Mouse (Mus musculus): ENCODE results near the gene Lhfpl3.

Lhfpl3 gene

GRCm38 (mm10) chr5:23154439-23154838 lies 408.6 kb downstream of the Lhfpl3 start:
- no peak for DNase-seq

- peak; percentile 10 for DNase-seq
Measured at GRCm38 (mm10) chr5:23165947-23166350, 420.1 kb downstream of the Lhfpl3 start.

DNA sequence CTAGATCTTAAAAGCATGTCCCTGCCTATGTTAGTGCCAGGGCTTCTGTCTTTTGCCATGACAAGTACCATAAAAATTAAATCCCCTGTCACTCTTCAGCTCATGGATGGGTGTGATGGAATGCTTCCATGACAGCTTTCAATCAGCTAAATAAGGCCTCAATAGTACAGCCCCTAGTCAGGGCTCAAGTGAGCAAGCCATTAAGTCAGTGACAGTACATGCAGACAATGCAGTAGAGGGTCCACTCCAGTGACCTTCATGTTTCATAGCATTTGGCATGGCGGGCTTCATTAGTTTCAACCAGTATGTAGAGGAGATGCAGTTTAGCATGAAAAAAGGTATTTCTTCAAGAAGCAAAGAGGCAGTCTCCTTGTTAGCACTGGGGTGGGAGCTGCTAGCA lies 420.8 kb downstream of the Lhfpl3 start:
- no peak for DNase-seq

GRCm38 (mm10) chr5:23189633-23190032 lies 443.8 kb downstream of the Lhfpl3 start:
- no peak for DNase-seq

GRCm38 (mm10) chr5:23196879-23197278 lies 451.0 kb downstream of the Lhfpl3 start:
- DNase-seq = no peak

GRCm38 (mm10) chr5:23213086-23213485 lies 467.2 kb downstream of the Lhfpl3 start:
- DNase-seq = no peak

GRCm38 (mm10) chr5:23214646-23215045 lies 468.8 kb downstream of the Lhfpl3 start:
- DNase-seq = no peak

DNA sequence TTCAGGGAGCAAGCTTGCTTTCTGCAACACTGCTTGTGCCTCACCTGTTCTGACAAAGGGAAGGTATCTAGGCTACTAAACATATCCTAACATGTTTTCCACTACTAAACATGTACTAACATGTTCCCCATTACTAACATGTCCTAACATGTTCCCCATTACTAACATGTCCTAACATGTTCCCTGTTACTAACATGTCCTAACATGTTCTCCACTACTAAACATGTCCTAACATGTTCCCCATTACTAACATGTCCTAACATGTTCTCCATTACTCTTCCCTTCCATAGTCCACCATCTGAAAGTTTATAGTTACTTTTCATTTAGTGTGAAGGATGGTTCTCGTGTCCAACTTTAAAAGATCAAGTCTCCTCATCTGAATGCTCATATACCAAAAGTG lies 473.8 kb downstream of the Lhfpl3 start:
- DNase-seq = no peak

- peak; percentile 86 for DNase-seq
Measured at GRCm38 (mm10) chr5:23224759-23225536, 479.1 kb downstream of the Lhfpl3 start.

- DNase-seq = no peak
Measured at GRCm38 (mm10) chr5:23225621-23226020, 479.8 kb downstream of the Lhfpl3 start.

DNA sequence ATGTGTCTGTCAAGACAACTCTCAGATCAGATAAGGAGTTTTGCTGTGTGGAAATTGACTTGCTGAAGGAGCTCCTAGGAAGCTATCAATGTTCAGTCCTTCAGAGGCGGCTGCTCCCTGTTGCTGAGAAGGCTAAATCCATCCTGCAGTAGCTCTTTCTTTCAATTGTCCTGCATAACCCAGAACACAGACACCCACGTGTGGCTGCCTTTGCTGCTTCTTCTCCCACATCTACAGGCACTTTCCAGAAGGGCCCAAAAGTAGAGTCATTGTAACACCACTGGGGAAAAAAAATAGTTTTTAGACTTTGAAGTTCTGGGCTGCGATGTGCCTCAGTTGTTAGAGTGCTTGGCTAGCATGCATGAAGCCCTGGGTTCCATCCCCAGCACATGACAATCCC lies 480.9 kb downstream of the Lhfpl3 start:
- no peak for DNase-seq

DNA sequence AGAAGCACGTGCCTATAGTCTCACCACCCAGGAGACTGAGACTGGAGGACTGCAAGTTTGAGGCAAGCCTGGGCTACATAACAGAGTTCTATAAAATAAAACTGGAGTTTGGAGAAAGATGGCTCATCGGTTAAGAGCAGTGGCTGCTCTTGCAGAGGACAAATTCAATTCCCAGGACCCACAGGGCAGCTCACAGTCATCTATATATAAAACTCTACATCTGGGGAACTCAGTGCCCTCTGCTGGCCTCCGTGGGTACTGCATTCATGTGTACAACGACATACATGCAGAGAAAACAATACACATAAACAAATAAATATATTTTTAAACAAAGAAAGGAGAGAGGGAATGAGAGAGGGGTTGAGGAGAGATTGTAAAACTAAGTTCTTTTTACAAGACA lies 501.1 kb downstream of the Lhfpl3 start:
- peak; percentile 41 for DNase-seq

DNA sequence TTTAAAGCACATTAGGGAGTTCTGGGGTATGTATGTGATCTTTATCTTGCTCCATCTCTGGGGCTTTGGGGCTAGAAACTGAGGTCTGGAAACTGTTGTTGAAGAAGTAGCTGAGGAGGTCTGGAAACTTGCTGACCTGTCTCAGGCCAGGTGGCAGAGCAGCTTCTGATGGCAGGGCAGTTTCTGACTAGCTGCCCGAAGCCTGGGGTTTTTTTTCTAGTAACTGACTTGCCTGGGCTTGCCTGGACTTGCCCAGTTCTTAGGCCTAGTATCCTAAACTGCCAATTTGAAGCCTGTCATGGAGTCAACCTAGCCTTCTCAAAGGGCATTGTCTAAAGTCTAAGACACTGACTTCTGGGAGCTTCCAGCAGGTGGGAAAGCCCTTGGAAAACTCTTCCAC lies 501.9 kb downstream of the Lhfpl3 start:
- no peak for DNase-seq

- no peak for DNase-seq
Measured at GRCm38 (mm10) chr5:23248303-23248702, 502.4 kb downstream of the Lhfpl3 start.

DNA sequence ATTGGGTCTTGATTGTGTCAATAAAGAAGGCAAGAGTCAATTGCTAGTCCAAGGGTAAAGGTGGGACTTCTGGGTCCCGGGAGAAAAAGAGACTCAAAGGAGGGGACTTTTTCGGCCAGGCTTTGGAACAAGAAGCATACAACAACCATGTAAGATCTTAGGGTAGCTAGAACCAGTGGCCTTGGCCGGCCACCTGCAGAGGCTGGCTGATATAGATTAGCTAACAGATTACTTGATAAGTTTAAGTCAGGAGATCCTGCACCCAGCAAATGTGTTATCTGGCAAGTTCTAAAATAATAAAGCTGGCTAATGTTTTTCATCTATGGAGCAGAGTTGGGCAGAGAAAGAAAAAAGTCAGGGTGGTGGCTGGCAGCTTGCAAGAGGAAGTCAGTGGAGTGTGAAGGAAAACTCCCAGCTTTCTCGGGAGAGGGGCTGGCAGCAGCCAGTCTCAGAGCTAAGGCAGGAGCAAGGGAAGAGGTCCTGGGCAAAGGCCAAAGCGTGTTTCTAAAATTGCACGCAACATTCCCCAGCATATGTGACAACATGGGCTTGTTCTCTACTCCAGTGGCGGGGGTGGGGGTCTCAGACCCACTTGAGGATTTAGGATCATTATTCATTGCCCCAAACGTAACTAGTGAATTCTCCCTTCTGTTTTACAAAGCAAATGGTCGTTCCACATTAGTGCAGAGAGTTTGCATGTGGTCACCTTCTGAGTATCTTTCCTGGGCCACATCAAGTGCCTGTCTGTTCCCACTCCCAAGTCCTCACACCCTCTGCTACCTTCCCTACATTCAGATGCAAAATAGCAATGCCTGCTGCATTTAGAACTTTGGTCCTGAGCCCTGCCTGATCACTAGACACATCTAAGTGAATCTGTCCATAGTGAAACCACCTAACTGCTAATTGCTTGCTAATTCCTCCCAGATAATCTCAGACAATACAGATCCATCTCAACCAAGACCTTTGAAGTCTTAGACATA lies 504.3 kb downstream of the Lhfpl3 start:
- DNase-seq = no peak

GRCm38 (mm10) chr5:23251462-23252224 lies 505.8 kb downstream of the Lhfpl3 start:
- DNase-seq = peak; percentile 64

- no peak for DNase-seq
Measured at GRCm38 (mm10) chr5:23255816-23256418, 510.1 kb downstream of the Lhfpl3 start.

- DNase-seq = no peak
Measured at GRCm38 (mm10) chr5:23273309-23273708, 527.5 kb downstream of the Lhfpl3 start.

DNA sequence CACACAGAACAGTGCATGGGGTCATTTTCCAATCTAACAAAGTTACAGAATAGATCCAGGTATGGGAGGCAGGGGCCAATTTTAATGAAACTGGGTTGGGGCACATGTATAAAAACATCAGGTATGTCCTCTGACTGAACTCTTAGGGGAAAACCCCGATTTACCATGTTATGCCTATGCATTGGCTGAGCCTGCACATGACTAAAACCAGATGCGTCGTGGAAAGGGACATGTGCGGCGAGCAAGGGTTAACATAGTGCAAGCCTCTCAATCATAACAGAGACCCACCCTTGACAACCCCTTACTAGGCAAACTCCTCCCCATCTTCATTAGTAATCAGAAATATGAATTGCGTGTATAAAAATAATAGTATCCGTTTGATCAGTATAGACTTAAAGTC lies 533.5 kb downstream of the Lhfpl3 start:
- no peak for DNase-seq

DNA sequence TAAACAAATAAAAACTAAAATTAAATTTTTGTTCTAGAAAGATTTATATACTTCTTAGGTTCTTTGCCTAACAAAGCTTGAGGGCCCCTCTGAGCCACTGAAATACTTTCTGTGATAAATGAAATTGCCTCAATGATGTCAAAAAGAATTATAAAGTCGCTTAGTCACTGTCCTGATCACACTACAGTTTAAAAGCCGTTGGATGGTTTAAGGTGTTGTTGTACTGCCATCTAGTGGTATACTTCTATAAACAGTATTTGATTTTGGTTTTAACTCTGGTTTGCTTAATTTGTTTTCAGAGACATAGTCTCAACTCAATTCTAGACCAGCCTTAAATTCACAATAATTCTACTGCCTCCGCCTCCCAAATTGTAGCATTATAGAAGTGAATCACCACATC lies 539.0 kb downstream of the Lhfpl3 start:
- peak; percentile 66 for DNase-seq

GRCm38 (mm10) chr5:23289149-23289548 lies 543.3 kb downstream of the Lhfpl3 start:
- no peak for DNase-seq
